Mouse (Mus musculus): ENCODE data around the gene Map4. TPM values are rescaled to one million over a fixed set of nuclear protein-coding genes. Genes with fewer than 3 reads are reported as not detected.
A peak's percentile ranks its signal among the peaks of the same experiment; 100 is the strongest.
"Not testable (repeated sequence)": the region's sequence is repeated elsewhere in the genome, so short reads cannot be mapped to it uniquely, and the experiment has no call there.

Map4 gene
- polyA plus RNA-seq, 1 experiment: 295 TPM

GRCm38 (mm10) chr9:110062405-110062804 is 131.1 kb downstream of the Map4 start:
- H3K36me3 ChIP-seq (ENCODE audit: control insufficient read depth, insufficient read depth, low read length): peaks cover under 1% of the 10 kb centered on the region; the same call in 1 of the 2 replicates
- H3K27me3 ChIP-seq (ENCODE audit: control insufficient read depth, insufficient read depth, low read length): no peaks in the 10 kb centered on the region
- no peak for TF ChIP-seq POLR2A (IDR thresholded peaks at IDR 0.05; ENCODE audit: control insufficient read depth, low read depth, low read length)
- no peak for TF ChIP-seq CTCF (IDR thresholded peaks at IDR 0.05; ENCODE audit: control insufficient read depth, insufficient read depth, insufficient replicate concordance, low read depth, low read length)
- H3K27ac ChIP-seq (ENCODE audit: control insufficient read depth, insufficient read depth, low read depth, low read length): no peak overlapping the region
- no peak overlapping the region for H3K4me3 ChIP-seq (ENCODE audit: control insufficient read depth, low read depth, low read length)
- no peaks in the 10 kb centered on the region for H3K4me1 ChIP-seq (ENCODE audit: control insufficient read depth, insufficient read depth, low read length)

GRCm38 (mm10) chr9:110062861-110063260 is 131.6 kb downstream of the Map4 start:
- Histone ChIP-seq H3K4me1 (ENCODE audit: control insufficient read depth, insufficient read depth, low read length) (no peaks in the 10 kb centered on the region), H3K4me3 (ENCODE audit: control insufficient read depth, low read depth, low read length) (no peak overlapping the region), H3K36me3 (ENCODE audit: control insufficient read depth, insufficient read depth, low read length) (peaks cover 2% of the 10 kb centered on the region; the same call in 1 of the 2 replicates), H3K27me3 (ENCODE audit: control insufficient read depth, insufficient read depth, low read length) (no peaks in the 10 kb centered on the region), H3K27ac (ENCODE audit: control insufficient read depth, insufficient read depth, low read depth, low read length) (no peak overlapping the region)
- TF ChIP-seq CTCF (IDR thresholded peaks at IDR 0.05; ENCODE audit: control insufficient read depth, insufficient read depth, insufficient replicate concordance, low read depth, low read length) (no peak), POLR2A (IDR thresholded peaks at IDR 0.05; ENCODE audit: control insufficient read depth, low read depth, low read length) (no peak)

DNA sequence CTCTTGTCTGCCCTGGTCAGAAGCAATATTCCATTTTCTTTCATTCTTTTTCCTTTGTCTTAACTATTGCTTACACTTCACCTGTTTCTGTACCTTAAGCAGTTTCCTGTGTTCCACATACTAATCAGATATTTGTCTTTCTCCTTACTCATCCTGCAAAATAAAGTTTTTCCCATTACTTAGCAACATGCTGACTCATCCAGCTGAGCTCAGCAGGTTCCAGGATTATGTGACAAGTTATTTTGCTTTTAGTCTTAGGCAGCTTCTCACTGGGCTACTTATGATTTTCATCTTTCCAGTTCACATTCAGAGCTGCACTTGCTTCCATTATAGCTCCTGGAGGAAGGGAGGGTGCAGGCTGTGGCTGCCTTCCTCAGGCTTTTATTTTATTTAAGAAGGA is 133.4 kb downstream of the Map4 start:
- no peaks in the 10 kb centered on the region for H3K4me1 ChIP-seq (ENCODE audit: control insufficient read depth, insufficient read depth, low read length)
- peaks cover 3% of the 10 kb centered on the region for H3K36me3 ChIP-seq (ENCODE audit: control insufficient read depth, insufficient read depth, low read length)
- H3K27ac ChIP-seq (ENCODE audit: control insufficient read depth, insufficient read depth, low read depth, low read length): no peak overlapping the region
- TF ChIP-seq POLR2A (IDR thresholded peaks at IDR 0.05; ENCODE audit: control insufficient read depth, low read depth, low read length): no peak
- TF ChIP-seq CTCF (IDR thresholded peaks at IDR 0.05; ENCODE audit: control insufficient read depth, insufficient read depth, insufficient replicate concordance, low read depth, low read length): no peak
- H3K27me3 ChIP-seq (ENCODE audit: control insufficient read depth, insufficient read depth, low read length): no peaks in the 10 kb centered on the region
- H3K4me3 ChIP-seq (ENCODE audit: control insufficient read depth, low read depth, low read length): no peak overlapping the region

- TF ChIP-seq POLR2A (IDR thresholded peaks at IDR 0.05; ENCODE audit: control insufficient read depth, low read depth, low read length) (no peak), CTCF (IDR thresholded peaks at IDR 0.05; ENCODE audit: control insufficient read depth, insufficient read depth, insufficient replicate concordance, low read depth, low read length) (no peak)
- Histone ChIP-seq H3K27me3 (ENCODE audit: control insufficient read depth, insufficient read depth, low read length) (no peaks in the 10 kb centered on the region), H3K4me3 (ENCODE audit: control insufficient read depth, low read depth, low read length) (no peak overlapping the region), H3K4me1 (ENCODE audit: control insufficient read depth, insufficient read depth, low read length) (no peaks in the 10 kb centered on the region), H3K36me3 (ENCODE audit: control insufficient read depth, insufficient read depth, low read length) (peaks cover 3% of the 10 kb centered on the region), H3K27ac (ENCODE audit: control insufficient read depth, insufficient read depth, low read depth, low read length) (no peak overlapping the region)
Measured at GRCm38 (mm10) chr9:110068745-110069144, 137.5 kb downstream of the Map4 start.

- no peak overlapping the region for H3K27ac ChIP-seq (ENCODE audit: control insufficient read depth, insufficient read depth, low read depth, low read length)
- TF ChIP-seq POLR2A (IDR thresholded peaks at IDR 0.05; ENCODE audit: control insufficient read depth, low read depth, low read length) (no peak), CTCF (IDR thresholded peaks at IDR 0.05; ENCODE audit: control insufficient read depth, insufficient read depth, insufficient replicate concordance, low read depth, low read length) (no peak)
- H3K36me3 ChIP-seq (ENCODE audit: control insufficient read depth, insufficient read depth, low read length): peaks cover 3% of the 10 kb centered on the region
- no peaks in the 10 kb centered on the region for H3K4me1 ChIP-seq (ENCODE audit: control insufficient read depth, insufficient read depth, low read length)
- no peaks in the 10 kb centered on the region for H3K27me3 ChIP-seq (ENCODE audit: control insufficient read depth, insufficient read depth, low read length)
- H3K4me3 ChIP-seq (ENCODE audit: control insufficient read depth, low read depth, low read length): no peak overlapping the region
Measured at GRCm38 (mm10) chr9:110070358-110070757, 139.1 kb downstream of the Map4 start.

DNA sequence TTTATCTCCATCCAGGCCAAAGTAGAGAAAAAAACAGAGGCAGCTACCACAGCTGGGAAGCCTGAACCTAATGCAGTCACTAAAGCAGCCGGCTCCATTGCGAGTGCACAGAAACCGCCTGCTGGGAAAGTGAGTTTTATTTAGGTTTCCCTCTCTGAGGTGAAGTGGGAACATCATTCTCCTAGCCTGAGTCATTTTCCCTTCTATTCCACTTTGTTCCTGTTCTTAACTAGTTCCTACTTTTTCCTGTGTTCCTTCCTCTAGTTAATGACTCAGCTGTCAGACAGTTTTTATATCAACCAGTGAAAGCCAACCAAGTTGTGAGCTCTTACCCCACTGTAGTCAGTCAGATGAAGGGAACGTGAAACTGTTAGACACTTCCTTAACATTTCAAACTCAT is 139.8 kb downstream of the Map4 start:
- peaks cover 3% of the 10 kb centered on the region for H3K36me3 ChIP-seq (ENCODE audit: control insufficient read depth, insufficient read depth, low read length)

DNA sequence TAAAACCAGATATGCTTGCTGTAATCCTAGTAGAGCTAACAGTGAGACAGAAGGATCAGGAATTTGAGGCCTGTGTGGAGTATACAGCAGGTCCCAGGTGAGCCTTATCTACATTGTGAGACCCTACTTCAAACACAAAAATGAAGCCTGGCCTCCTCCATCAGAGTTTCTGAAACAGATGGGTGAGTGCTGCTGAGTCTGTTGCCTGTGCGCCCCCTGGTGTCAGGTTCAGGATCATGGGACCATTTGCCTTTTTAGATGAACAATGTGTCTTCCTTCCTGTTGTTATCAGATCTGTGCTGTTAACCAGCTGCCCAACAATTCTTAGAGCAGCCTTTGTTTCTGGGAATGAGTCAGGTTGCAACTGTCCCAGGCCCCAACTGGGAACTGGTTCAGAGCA is 140.6 kb downstream of the Map4 start:
- Histone ChIP-seq H3K4me1 (ENCODE audit: control insufficient read depth, insufficient read depth, low read length) (no peaks in the 10 kb centered on the region), H3K36me3 (ENCODE audit: control insufficient read depth, insufficient read depth, low read length) (peaks cover 3% of the 10 kb centered on the region), H3K27me3 (ENCODE audit: control insufficient read depth, insufficient read depth, low read length) (no peaks in the 10 kb centered on the region), H3K4me3 (ENCODE audit: control insufficient read depth, low read depth, low read length) (no peak overlapping the region), H3K27ac (ENCODE audit: control insufficient read depth, insufficient read depth, low read depth, low read length) (no peak overlapping the region)
- TF ChIP-seq CTCF (IDR thresholded peaks at IDR 0.05; ENCODE audit: control insufficient read depth, insufficient read depth, insufficient replicate concordance, low read depth, low read length) (peak; percentile 69; the same call in 1 of the 2 replicates), POLR2A (IDR thresholded peaks at IDR 0.05; ENCODE audit: control insufficient read depth, low read depth, low read length) (no peak)

More for the DNA sequence above, 139.8 kb downstream of the Map4 start:
- Histone ChIP-seq H3K4me3 (ENCODE audit: control insufficient read depth, low read depth, low read length) (no peak overlapping the region), H3K27me3 (ENCODE audit: control insufficient read depth, insufficient read depth, low read length) (no peaks in the 10 kb centered on the region), H3K27ac (ENCODE audit: control insufficient read depth, insufficient read depth, low read depth, low read length) (no peak overlapping the region), H3K4me1 (ENCODE audit: control insufficient read depth, insufficient read depth, low read length) (no peaks in the 10 kb centered on the region)
- TF ChIP-seq CTCF (IDR thresholded peaks at IDR 0.05; ENCODE audit: control insufficient read depth, insufficient read depth, insufficient replicate concordance, low read depth, low read length) (no peak), POLR2A (IDR thresholded peaks at IDR 0.05; ENCODE audit: control insufficient read depth, low read depth, low read length) (no peak)

- not testable (repeated sequence) for H3K4me3 ChIP-seq (ENCODE audit: control insufficient read depth, low read depth, low read length); H3K36me3 ChIP-seq (ENCODE audit: control insufficient read depth, insufficient read depth, low read length)
Measured at GRCm38 (mm10) chr9:110076468-110076867, 145.2 kb downstream of the Map4 start.

More at GRCm38 (mm10) chr9:110076468-110076867, 145.2 kb downstream of the Map4 start:
- H3K4me1 ChIP-seq (ENCODE audit: control insufficient read depth, insufficient read depth, low read length); H3K27ac ChIP-seq (ENCODE audit: control insufficient read depth, insufficient read depth, low read depth, low read length); H3K27me3 ChIP-seq (ENCODE audit: control insufficient read depth, insufficient read depth, low read length): not testable (repeated sequence)

Data from testis, adult 2 months (tissue).